Mouse (Mus musculus) testis, adult 2 months (tissue): ENCODE results near the gene Asna1. TPM values are rescaled to one million over a fixed set of nuclear protein-coding genes. Genes with fewer than 3 reads are reported as not detected.

ENCODE experiments used
- H3K27ac ChIP-seq: fragments of 200-500 bp; 2 replicates; pipeline ENCODE4 v1.5.1; 2012; ENCODE audit warnings: low read depth, low read length; ENCODE audit not compliant: control insufficient read depth, insufficient read depth
- H3K27me3 ChIP-seq: fragments of 200-500 bp; 2 replicates; pipeline ENCODE4 v1.6.1; 2012; ENCODE audit warnings: mild to moderate bottlenecking, low read length, moderate library complexity; ENCODE audit not compliant: control insufficient read depth, insufficient read depth
- H3K36me3 ChIP-seq: fragments of 200-500 bp; 2 replicates; pipeline ENCODE4 v1.6.1; 2012; ENCODE audit warnings: mild to moderate bottlenecking, low read length; ENCODE audit not compliant: control insufficient read depth, insufficient read depth
- H3K4me1 ChIP-seq: fragments of 200-500 bp; 2 replicates; pipeline ENCODE4 v1.6.1; 2012; ENCODE audit warnings: low read length; ENCODE audit not compliant: control insufficient read depth, insufficient read depth
- H3K4me3 ChIP-seq: fragments of 200-500 bp; 2 replicates; pipeline ENCODE4 v1.5.1; 2012; ENCODE audit warnings: low read depth, mild to moderate bottlenecking, low read length, moderate library complexity, mixed read lengths; ENCODE audit not compliant: control insufficient read depth
- CTCF ChIP-seq: fragments of 200-500 bp; IDR thresholded peaks from 2 replicates; pipeline ENCODE4 v1.5.1; 2012; ENCODE audit warnings: low read depth, mild to moderate bottlenecking, inconsistent platforms, low read length, moderate library complexity; ENCODE audit not compliant: control insufficient read depth, insufficient read depth, insufficient replicate concordance
- POLR2A ChIP-seq: fragments of 200-500 bp; IDR thresholded peaks from 2 replicates; pipeline ENCODE4 v1.6.1; 2012; ENCODE audit warnings: low read depth, mild to moderate bottlenecking, inconsistent platforms, low read length, moderate library complexity; ENCODE audit not compliant: control insufficient read depth
- polyA plus RNA-seq: library from polyadenylated mRNA; depleted of rRNA; stranded (reverse); fragments of >200 nt; gene quantifications from 2 replicates; pipeline ENCODE4 v1.2.3, GENCODE M21; 2012

Asna1 gene
- polyA plus RNA-seq, 1 experiment: 203 TPM

- Histone ChIP-seq H3K4me3 (peak overlapping the region; percentile 56), H3K4me1 (peaks cover 16% of the 10 kb centered on the region), H3K27me3 (no peaks in the 10 kb centered on the region), H3K27ac (no peak overlapping the region), H3K36me3 (no peaks in the 10 kb centered on the region)
- TF ChIP-seq CTCF: peak; percentile 87; the same call in 1 of the 2 replicates
- TF ChIP-seq POLR2A: no peak
Observed at GRCm38 (mm10) chr8:84997649-84998295, 27.3 kb downstream of the Asna1 start.

GRCm38 (mm10) chr8:84996978-84997377, 28.1 kb downstream of the Asna1 start:
- TF ChIP-seq POLR2A: no peak
- TF ChIP-seq CTCF: no peak
- H3K27me3 ChIP-seq: no peaks in the 10 kb centered on the region
- H3K4me3 ChIP-seq: peak overlapping the region; percentile 56
- H3K27ac ChIP-seq: no peak overlapping the region
- H3K36me3 ChIP-seq: no peaks in the 10 kb centered on the region
- H3K4me1 ChIP-seq: peaks cover 16% of the 10 kb centered on the region

GRCm38 (mm10) chr8:84995680-84996079, 29.4 kb downstream of the Asna1 start:
- peak; percentile 63; the same call in 1 of the 2 replicates for TF ChIP-seq POLR2A
- no peak for TF ChIP-seq CTCF
- Histone ChIP-seq H3K4me1 (peaks cover 23% of the 10 kb centered on the region), H3K36me3 (no peaks in the 10 kb centered on the region), H3K27me3 (no peaks in the 10 kb centered on the region), H3K27ac (no peak overlapping the region; the same call in 1 of the 2 replicates), H3K4me3 (peak overlapping the region; percentile 77)

- H3K27me3 ChIP-seq: no peaks in the 10 kb centered on the region
- TF ChIP-seq CTCF (no peak), POLR2A (no peak)
- no peak overlapping the region for H3K4me3 ChIP-seq
- no peaks in the 10 kb centered on the region for H3K36me3 ChIP-seq
- H3K4me1 ChIP-seq: peaks cover 25% of the 10 kb centered on the region
- no peak overlapping the region for H3K27ac ChIP-seq
Observed at GRCm38 (mm10) chr8:84994375-84994774, 30.7 kb downstream of the Asna1 start.

GRCm38 (mm10) chr8:84990836-84991235, 34.2 kb downstream of the Asna1 start:
- Histone ChIP-seq H3K27ac (peak overlapping the region; percentile 48; the same call in 1 of the 2 replicates), H3K36me3 (no peaks in the 10 kb centered on the region), H3K4me3 (peak overlapping the region; percentile 85), H3K4me1 (peaks cover 32% of the 10 kb centered on the region), H3K27me3 (no peaks in the 10 kb centered on the region)
- TF ChIP-seq CTCF (no peak), POLR2A (no peak)

- H3K4me1 ChIP-seq: peaks cover 30% of the 10 kb centered on the region
- no peaks in the 10 kb centered on the region for H3K27me3 ChIP-seq
- TF ChIP-seq CTCF (peak; percentile 95; the same call in 1 of the 2 replicates), POLR2A (peak; percentile 71; the same call in 1 of the 2 replicates)
Observed at GRCm38 (mm10) chr8:84990349-84990748, 34.7 kb downstream of the Asna1 start, which contains the start of gene Hook2. Hook2 (plus strand) TSS chr8:84990603.

GRCm38 (mm10) chr8:84989810-84990209, 35.3 kb downstream of the Asna1 start:
- H3K27ac ChIP-seq: peak overlapping the region; percentile 62
- H3K27me3 ChIP-seq: no peaks in the 10 kb centered on the region
- H3K4me3 ChIP-seq: peak overlapping the region; percentile 81
- no peak for TF ChIP-seq POLR2A
- TF ChIP-seq CTCF: peak; percentile 84
- peaks cover 26% of the 10 kb centered on the region for H3K4me1 ChIP-seq
- H3K36me3 ChIP-seq: no peaks in the 10 kb centered on the region

More at GRCm38 (mm10) chr8:84990349-84990748, 34.7 kb downstream of the Asna1 start, which contains the start of gene Hook2:
- no peaks in the 10 kb centered on the region for H3K36me3 ChIP-seq
- peak within 1 kb of the TSS; percentile 62 for H3K27ac ChIP-seq
- peak within 1 kb of the TSS; percentile 85 for H3K4me3 ChIP-seq
